Mouse (Mus musculus): ENCODE results near the gene Zkscan14.
A peak's percentile ranks its signal among the peaks of the same experiment; 100 is the strongest.

Zkscan14 gene

GRCm38 (mm10) chr5:145200387-145200786 lies 1.3 kb downstream of the Zkscan14 start:
- DNase-seq, result no peak

DNA sequence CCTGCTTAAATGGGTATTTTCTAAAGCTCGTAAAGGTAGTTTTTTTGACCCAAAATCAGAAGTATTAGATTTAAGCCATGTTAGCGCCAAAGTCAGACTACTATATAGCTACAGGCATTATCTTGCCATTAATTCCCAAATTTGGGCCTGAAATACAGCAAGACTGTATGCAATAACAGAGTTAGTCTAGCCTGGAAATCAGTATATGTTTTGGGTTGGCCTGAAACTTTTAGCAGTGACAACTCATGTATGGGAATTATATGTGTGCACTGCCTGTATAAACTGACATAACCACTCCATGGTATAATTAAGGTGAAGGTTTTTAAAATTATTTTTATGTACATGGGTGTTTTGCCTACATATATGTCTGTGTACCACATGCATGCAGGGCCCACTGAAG lies 9.7 kb downstream of the Zkscan14 start, which contains the start of gene Atp5j2:
Atp5j2 (minus strand) TSS at position 101 of the 400 bp plus-strand sequence.
- DNase-seq, result no peak

- peak; percentile 96 for DNase-seq
Observed at GRCm38 (mm10) chr5:145190875-145191798, 10.5 kb downstream of the Zkscan14 start.

GRCm38 (mm10) chr5:145190373-145190772 lies 11.3 kb downstream of the Zkscan14 start:
- DNase-seq, result no peak

GRCm38 (mm10) chr5:145189416-145189815 lies 12.3 kb downstream of the Zkscan14 start:
- DNase-seq, result no peak

DNA sequence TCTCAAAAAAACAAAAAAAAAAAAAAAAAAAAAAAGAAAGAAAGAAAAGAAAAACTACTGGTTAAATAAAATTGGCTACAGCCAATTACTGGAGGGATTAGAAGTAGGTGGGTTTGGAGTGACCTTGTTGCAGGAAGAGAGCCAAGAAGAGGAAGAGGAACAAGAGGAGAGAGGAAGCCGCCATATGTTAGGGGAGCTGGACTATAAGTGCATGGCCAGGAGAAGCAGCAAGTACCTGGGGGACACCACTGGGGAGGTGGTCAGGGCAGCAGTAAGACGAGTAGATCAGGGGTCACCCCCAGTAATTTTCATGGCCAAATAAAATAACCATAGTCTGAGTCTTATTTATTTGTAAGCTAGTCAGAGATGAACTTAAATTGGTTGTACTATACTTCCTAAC lies 16.4 kb downstream of the Zkscan14 start:
- no peak for DNase-seq

DNA sequence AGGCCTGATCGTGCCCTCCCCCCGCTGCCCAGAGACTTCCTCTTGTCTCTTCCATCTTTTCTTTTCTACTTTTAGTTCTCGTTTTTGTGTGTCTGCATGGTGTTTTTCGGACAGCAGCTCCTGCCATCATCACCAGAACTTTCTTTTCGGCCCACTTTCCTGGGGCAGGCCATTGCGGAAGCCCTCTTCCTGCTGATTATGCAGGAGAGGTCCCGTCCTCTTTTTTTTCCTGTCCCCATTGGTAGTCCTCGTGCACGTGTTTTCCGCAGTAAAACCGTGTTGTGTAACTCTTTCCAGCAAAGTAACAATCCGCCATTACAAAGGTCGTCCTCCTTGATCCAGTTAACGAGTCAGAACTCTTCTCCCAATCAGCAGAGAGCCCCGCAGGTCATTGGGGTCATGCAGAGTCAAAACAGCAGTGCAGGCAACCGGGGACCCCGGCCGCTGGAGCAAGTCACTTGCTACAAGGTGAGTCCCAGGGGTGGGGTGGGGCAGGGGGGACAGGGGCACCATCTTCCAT lies 23.1 kb downstream of the Zkscan14 start:
- no peak for DNase-seq

DNA sequence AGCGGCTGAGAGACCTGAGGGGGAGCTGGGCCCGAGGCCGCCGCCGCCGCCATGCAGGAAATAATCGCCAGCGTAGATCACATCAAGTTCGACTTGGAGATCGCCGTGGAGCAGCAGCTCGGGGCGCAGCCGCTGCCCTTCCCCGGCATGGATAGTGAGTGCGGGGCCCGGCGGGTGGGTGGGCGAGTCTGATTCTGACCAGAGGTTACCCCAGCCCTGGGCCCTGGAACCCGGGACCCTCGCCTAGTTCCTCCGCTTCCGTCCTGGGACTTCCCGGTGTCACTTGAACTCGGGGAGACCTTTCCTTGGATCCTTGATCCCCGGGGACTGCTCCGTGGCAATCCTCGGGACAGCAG lies 34.4 kb downstream of the Zkscan14 start:
- no peak for DNase-seq

DNA sequence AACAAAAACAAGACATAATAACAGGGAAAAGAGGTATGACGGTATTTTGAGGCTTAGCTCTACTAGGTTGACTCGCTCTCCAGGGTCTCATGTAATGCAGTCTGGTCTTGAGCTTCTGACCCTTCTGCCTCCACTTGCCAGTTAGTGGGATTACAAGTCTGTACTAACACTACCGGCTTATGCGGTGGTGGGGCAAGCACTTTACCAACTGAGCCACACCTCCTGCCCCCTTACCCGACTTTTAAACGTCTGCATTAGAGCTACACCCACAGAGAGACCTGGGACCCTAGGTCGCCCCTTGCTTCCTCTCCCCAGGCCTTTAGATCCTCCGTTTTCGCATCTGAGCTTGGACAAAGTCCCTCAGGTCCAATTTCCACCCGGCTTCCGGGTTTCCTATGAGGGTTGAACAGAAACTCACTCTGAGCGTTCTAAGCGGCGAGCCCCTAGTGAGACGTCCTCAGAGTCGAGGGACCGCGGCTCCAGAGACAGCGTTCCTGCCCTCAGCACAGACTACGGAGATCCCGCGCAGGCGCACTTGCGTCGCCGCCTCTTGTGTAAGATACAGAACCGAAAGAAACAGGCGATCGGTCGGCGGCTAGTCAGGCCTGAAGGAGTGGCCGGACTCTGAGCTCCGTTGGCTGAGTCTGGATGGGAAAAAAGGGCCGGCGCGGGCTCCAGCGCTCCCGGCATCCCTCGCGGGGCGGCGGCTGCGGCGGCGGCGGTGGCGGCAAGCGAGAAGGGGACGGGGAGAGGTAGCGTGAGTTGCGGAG lies 34.9 kb downstream of the Zkscan14 start, which contains the start of the genes Ptcd1 and Cpsf4:
Ptcd1 (minus strand) TSS at position 573 of the 770 bp plus-strand sequence.
Cpsf4 (plus strand) TSS at position 678 of the 770 bp plus-strand sequence.
- DNase-seq, result peak; percentile 99

DNA sequence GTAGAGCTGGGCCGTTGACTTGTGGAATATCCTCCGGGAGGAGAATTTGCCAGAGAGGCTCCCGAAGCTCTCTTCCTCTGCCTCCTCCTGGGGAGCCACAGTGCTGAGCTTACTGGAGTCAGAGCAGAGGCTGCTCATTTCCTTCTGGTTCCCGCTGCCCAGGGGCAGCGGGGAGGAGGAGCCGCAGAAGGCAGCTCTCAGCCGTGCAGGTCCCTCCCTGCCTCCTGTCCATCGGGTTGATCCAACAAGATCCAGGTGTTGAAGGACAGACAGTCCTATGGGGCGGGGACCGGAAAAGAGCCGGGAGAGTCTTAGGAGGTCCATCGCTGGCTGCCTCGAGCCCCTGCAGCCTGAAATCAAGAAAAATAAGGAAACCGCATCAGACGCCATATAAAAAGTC lies 36.5 kb downstream of the Zkscan14 start:
- DNase-seq, result no peak

- DNase-seq, result no peak
Observed at GRCm38 (mm10) chr5:145164710-145165109, 37.0 kb downstream of the Zkscan14 start.

DNA sequence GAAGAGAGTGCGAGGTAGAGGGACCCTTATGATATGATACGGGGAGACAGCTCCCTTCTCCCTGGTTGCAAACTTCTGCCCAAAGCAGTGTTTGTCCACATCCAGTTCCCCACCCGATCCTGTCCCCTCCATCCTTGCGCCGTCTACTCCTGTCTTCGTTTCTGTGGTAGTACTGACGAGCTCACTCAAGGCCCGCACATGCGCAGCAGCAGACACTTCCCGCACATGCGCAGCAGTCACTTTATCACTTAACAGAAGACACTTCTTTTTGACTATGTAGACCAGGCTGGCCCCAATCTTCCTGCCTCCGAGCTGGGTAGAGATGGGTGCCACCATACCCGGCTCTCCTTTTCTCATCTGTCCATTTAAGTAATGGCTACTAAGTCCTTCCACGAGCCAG lies 40.3 kb downstream of the Zkscan14 start:
- no peak for DNase-seq

DNA sequence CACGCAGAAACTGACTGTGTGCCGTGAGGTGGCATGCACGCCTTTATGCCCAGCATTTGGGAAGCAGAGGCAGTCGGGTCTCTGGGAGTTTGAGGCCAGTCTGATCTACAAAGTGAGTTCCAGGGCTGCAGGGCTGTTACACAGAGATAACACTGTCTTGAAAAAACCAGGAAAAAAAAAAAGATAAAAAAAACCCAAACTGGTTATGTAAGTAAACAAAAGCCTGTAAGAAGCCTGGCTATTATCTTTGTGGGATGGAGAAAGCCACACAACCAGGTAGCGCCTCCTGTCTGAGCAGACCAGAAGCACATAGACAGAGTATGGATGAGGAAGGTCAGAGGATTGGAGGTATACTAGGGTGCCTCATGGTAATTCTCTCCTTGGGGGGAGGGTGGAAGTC lies 49.0 kb downstream of the Zkscan14 start:
- DNase-seq, result no peak

GRCm38 (mm10) chr5:145149294-145149693 lies 52.4 kb downstream of the Zkscan14 start:
- no peak for DNase-seq

GRCm38 (mm10) chr5:145147748-145148147 lies 53.9 kb downstream of the Zkscan14 start:
- DNase-seq, result no peak

Measured in lung, postnatal 10 days (tissue).